Mouse (Mus musculus) adrenal gland, postnatal 10 days (tissue): Measurements from ENCODE around the gene Tpm3-rs7. TPM values are rescaled to one million over a fixed set of nuclear protein-coding genes. Genes with fewer than 3 reads are reported as not detected.
"Not testable (repeated sequence)": the region's sequence is repeated elsewhere in the genome, so short reads cannot be mapped to it uniquely, and the experiment has no call there.

Experiments used
- DNase-seq: peaks from one replicate; pipeline ENCODE4 v3.0.0; 2021; ENCODE audit warnings: mixed read lengths
- long read RNA-seq, 2 experiments: library from polyadenylated mRNA; stranded (forward); transcript quantifications; one replicate each; pipeline ENCODE4 v2.0.0; 2021
- total RNA-seq, 2 experiments: library from RNA; stranded (reverse); gene quantifications; 2 replicates each; pipeline ENCODE4 v1.2.3; 2021

Gene Tpm3-rs7
- 10 to 100 TPM; 46.3 to 46.6 TPM for total RNA-seq
- long read RNA-seq, experiment 1, transcript Tpm3-rs7-201 (1 exons, 2,147 nt), result major isoform, 81 of 81 reads
- long read RNA-seq, experiment 1, partial matches to known transcripts, result 0 of 81 reads
- long read RNA-seq, experiment 1, other reads (novel, unspliced or antisense), result 0 of 81 reads
- long read RNA-seq, experiment 2, transcript Tpm3-rs7-201 (1 exons, 2,147 nt), result major isoform, 67 of 67 reads
- long read RNA-seq, experiment 2, partial matches to known transcripts, result 0 of 67 reads
- long read RNA-seq, experiment 2, other reads (novel, unspliced or antisense), result 0 of 67 reads

DNA sequence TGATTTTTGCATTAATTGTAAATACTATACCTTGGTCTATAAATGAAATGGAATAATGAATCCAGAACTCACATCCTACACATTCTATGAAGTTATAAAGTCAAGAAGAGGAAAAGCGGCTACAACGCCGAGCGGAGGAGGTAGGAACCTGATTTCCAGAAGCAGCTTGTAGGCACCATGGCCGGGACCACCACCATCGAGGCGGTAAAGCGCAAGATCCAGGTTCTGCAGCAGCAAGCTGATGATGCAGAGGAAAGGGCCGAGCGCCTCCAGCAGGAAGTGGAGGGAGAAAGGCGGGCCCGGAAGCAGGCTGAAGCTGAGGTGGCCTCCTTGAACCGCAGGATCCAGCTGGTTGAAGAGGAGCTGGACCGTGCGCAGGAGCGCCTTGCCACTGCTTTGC, at the start of gene Tpm3-rs7:
TSS of gene Tpm3-rs7 (plus strand) at position 110 of the 400 bp plus-strand sequence.
- DNase-seq, result not testable (repeated sequence)

- DNase-seq, result no peak
Measured at GRCm38 (mm10) chr14:113317023-113317422, 2.6 kb downstream of the Tpm3-rs7 start.

DNA sequence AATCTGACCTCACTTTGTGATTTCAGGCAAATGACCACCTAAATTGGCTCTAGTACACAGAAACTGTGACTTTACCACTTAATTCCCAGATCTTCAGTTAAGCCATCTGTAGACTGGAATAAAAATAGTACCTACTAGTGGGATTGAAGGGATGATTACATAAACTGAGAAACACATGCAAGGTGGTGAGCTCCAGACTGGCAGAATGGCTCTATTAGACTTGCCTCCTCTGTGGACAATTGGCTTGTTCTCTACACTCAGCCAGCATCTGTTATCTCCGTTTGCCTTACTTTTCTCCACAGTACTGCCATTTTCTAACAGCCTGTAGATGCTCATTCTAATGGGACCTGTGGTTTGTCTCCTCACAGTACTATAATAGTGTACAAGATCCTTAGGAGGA, 49.0 kb downstream of the Tpm3-rs7 start:
- DNase-seq, result no peak
